Comparison of ENCODE assay signal across 21 mouse cellular contexts in the genomic region with DNA sequence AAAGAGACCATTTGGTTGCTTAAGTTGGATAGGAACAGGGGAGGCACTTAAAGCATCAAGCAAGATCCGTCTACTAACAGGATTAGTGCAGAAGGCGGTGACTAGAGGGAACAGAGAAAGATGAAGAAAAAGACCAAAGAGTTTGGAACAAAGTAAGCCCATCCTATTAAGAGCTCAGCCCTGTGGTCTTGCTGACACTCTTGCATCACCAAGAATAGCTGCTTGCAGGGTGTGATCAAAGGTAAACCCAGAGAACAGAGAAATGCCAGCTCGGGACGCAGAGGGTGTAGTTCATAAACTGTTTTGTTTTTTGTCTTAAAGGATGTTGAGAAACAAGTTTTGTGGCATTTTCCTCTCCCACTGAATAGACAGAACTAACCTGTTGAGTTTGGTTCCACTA.
DNase-seq lines count a peak whose midpoint lies in the region; ATAC-seq lines count a peak whose summit lies in the region.
"Had no signal": no experiment of that assay in that cellular context is flagged by ENCODE, and none has a peak within 500 bp of the region (broad histone marks: within the 10 kb centered on the region; RNA-seq: fewer than 3 reads in every experiment).

No protein-coding gene starts in this region.

- H3K9me3 ChIP-seq in embryonic facial prominence, embryonic 13.5 days: no peaks in the 10 kb centered on the region
- no peaks in the 10 kb centered on the region for H3K9me3 ChIP-seq in embryonic facial prominence, embryonic 10.5 days
- H3K9me3 ChIP-seq in embryonic facial prominence, embryonic 14.5 days (ENCODE audit: control insufficient read depth, low read length): no peaks in the 10 kb centered on the region
- H3K9me3 ChIP-seq in kidney, embryonic 16.5 days (ENCODE audit: low read length): no peaks in the 10 kb centered on the region

- H3K27ac ChIP-seq in embryonic facial prominence, embryonic 13.5 days: no peak overlapping the region
- H3K27ac ChIP-seq in embryonic facial prominence, embryonic 10.5 days (replicated peaks): no peak overlapping the region
- H3K27ac ChIP-seq in embryonic facial prominence, embryonic 14.5 days (replicated peaks; ENCODE audit: low read depth, low read length): no peak overlapping the region
- H3K27ac ChIP-seq in kidney, embryonic 16.5 days (ENCODE audit: low read length): no peak overlapping the region

- no peaks in the 10 kb centered on the region for H3K27me3 ChIP-seq in embryonic facial prominence, embryonic 13.5 days
- no peaks in the 10 kb centered on the region for H3K27me3 ChIP-seq in embryonic facial prominence, embryonic 10.5 days (replicated peaks; ENCODE audit: low read depth, poor library complexity, severe bottlenecking)
- H3K27me3 ChIP-seq in embryonic facial prominence, embryonic 14.5 days (replicated peaks; ENCODE audit: control insufficient read depth, insufficient read depth, low read length): no peaks in the 10 kb centered on the region
- no peaks in the 10 kb centered on the region for H3K27me3 ChIP-seq in kidney, embryonic 16.5 days (ENCODE audit: insufficient read depth, low read length)
- H3K27me3 ChIP-seq: CH12.LX had no signal

- H3K9ac ChIP-seq in embryonic facial prominence, embryonic 13.5 days: no peak overlapping the region
- H3K9ac ChIP-seq in embryonic facial prominence, embryonic 14.5 days (ENCODE audit: low read depth, low read length): no peak overlapping the region
- H3K9ac ChIP-seq in kidney, embryonic 16.5 days (replicated peaks; ENCODE audit: low read length): no peak overlapping the region

- 0 out of 2 replicates have a peak, but pooled peaks have one; percentile 43 for ATAC-seq in embryonic facial prominence, embryonic 13.5 days (ENCODE audit: insufficient number of reproducible peaks, insufficient read depth, low FRiP score, low TSS enrichment, low read depth)
- ATAC-seq in embryonic facial prominence, embryonic 14.5 days (ENCODE audit: low read depth): peak; percentile 63
- ATAC-seq in kidney, embryonic 16.5 days (ENCODE audit: low FRiP score, low TSS enrichment): no peak
- ATAC-seq: activated CD4-positive, CD25-positive, alpha-beta regulatory T cell, adult 4 months; CD4-positive, CD25-positive, alpha-beta regulatory T cell, adult 4 months; Patski had no signal

- H3K36me3 ChIP-seq in embryonic facial prominence, embryonic 13.5 days: no peaks in the 10 kb centered on the region
- no peaks in the 10 kb centered on the region for H3K36me3 ChIP-seq in embryonic facial prominence, embryonic 10.5 days (replicated peaks)
- no peaks in the 10 kb centered on the region for H3K36me3 ChIP-seq in embryonic facial prominence, embryonic 14.5 days (ENCODE audit: control insufficient read depth, insufficient read depth, low read length)
- H3K36me3 ChIP-seq in kidney, embryonic 16.5 days (ENCODE audit: insufficient read depth, low read length): no peaks in the 10 kb centered on the region
- H3K36me3 ChIP-seq: G1E had no signal

- no peaks in the 10 kb centered on the region for H3K4me1 ChIP-seq in embryonic facial prominence, embryonic 13.5 days
- no peaks in the 10 kb centered on the region for H3K4me1 ChIP-seq in embryonic facial prominence, embryonic 10.5 days
- H3K4me1 ChIP-seq in embryonic facial prominence, embryonic 14.5 days (ENCODE audit: control insufficient read depth, insufficient read depth, low read length): no peaks in the 10 kb centered on the region
- no peaks in the 10 kb centered on the region for H3K4me1 ChIP-seq in kidney, embryonic 16.5 days (ENCODE audit: insufficient read depth, low read length)

- 53% methylated on average over 4 of the region's 4 CpGs for WGBS in embryonic facial prominence, embryonic 13.5 days
- WGBS in embryonic facial prominence, embryonic 10.5 days: 57% methylated on average over 4 of the region's 4 CpGs
- WGBS in embryonic facial prominence, embryonic 14.5 days: 56% methylated on average over 4 of the region's 4 CpGs
- 74% methylated on average over 4 of the region's 4 CpGs for WGBS in kidney, embryonic 16.5 days

- DNase-seq in embryonic facial prominence, embryonic 10.5 days (ENCODE audit: low spot score): no peak
- DNase-seq in urinary bladder, postnatal 14 days (ENCODE audit: low spot score): peak; percentile 4
- no peak for DNase-seq in urinary bladder, adult 18-20 months (ENCODE audit: low spot score in 2 of 2)
- peak; percentile 75 for DNase-seq in embryonic facial prominence, embryonic 14.5 days (ENCODE audit: low spot score)
- DNase-seq: adrenal gland, adult 2 months; adrenal gland, adult 8-10 months; adrenal gland, postnatal 10 days; adrenal gland, postnatal 14 days; adrenal gland, postnatal 25 days; adrenal gland, postnatal 36 days; B cell, adult 2 months; cerebellum, adult 11 months; cerebellum, adult 11-12 months; cerebellum, adult 18-20 months had no signal

- no peak overlapping the region for H3K4me2 ChIP-seq in embryonic facial prominence, embryonic 13.5 days
- no peak overlapping the region for H3K4me2 ChIP-seq in embryonic facial prominence, embryonic 14.5 days (ENCODE audit: low read depth, low read length)
- no peak overlapping the region for H3K4me2 ChIP-seq in kidney, embryonic 16.5 days (replicated peaks; ENCODE audit: low read depth, low read length)

- no peak overlapping the region for H3K4me3 ChIP-seq in embryonic facial prominence, embryonic 13.5 days
- H3K4me3 ChIP-seq in embryonic facial prominence, embryonic 10.5 days: no peak overlapping the region
- no peak overlapping the region for H3K4me3 ChIP-seq in embryonic facial prominence, embryonic 14.5 days (ENCODE audit: low read depth, low read length)
- H3K4me3 ChIP-seq in kidney, embryonic 16.5 days (ENCODE audit: low read length): no peak overlapping the region

Comparison
In these comparisons a context has a peak if more than half of its experiments do, and no peak if none do; other contexts are left out.
1. DNase-seq: peak in urinary bladder, postnatal 14 days (single experiment) and embryonic facial prominence, embryonic 14.5 days (single experiment); none in embryonic facial prominence, embryonic 10.5 days (single experiment) and urinary bladder, adult 18-20 months (0 of 2).